ENCODE assay signal across 8 mouse cellular contexts in the genomic region with DNA sequence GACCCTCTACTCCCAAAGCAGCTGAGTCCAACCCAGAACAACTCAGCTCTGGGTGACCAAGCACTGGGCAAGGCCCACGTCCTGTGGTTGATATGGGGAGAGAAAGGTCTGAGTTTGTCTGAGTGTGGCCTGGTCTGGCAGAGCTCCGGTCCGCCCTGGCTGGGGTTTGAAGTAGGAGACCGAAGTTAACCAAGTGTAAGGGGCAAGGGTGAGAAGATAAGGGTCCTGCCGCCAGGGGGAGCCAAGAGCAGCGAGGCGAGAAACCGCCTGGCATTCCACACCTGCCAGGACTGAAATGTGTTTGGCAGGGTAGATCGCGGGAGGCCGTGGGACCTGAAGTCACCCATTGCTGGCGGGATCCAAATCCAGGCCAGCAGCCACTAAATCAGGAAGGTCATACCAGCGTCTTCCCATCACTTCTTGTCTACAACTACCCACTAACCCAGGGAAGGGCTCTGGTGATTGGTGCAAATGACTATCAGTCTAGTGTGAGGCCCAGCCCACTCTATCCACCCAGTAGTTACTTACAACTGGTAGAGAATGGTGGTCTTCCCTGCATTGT. TPM values are rescaled to one million over a fixed set of nuclear protein-coding genes. Genes with fewer than 3 reads are reported as not detected.
DNase-seq lines count a peak whose midpoint lies in the region; ATAC-seq lines count a peak whose summit lies in the region.

No protein-coding gene starts in this region.

- ATAC-seq in CD4-positive, CD25-positive, alpha-beta regulatory T cell, adult 4 months: peak; percentile 27
- ATAC-seq in kidney, embryonic 14.5 days (ENCODE audit: low FRiP score, low TSS enrichment): peak; percentile 57

- no peak overlapping the region for H3K27ac ChIP-seq in embryonic facial prominence, embryonic 10.5 days (replicated peaks)
- no peak overlapping the region for H3K27ac ChIP-seq in heart, embryonic 10.5 days
- H3K27ac ChIP-seq in kidney, embryonic 14.5 days (ENCODE audit: low read depth, low read length): no peak overlapping the region

- H3K9me3 ChIP-seq in embryonic facial prominence, embryonic 10.5 days: no peaks in the 10 kb centered on the region
- H3K9me3 ChIP-seq in heart, embryonic 10.5 days: no peaks in the 10 kb centered on the region
- H3K9me3 ChIP-seq in kidney, embryonic 14.5 days (ENCODE audit: control insufficient read depth, low read length): no peaks in the 10 kb centered on the region

- peaks cover 32% of the 10 kb centered on the region for H3K4me1 ChIP-seq in embryonic facial prominence, embryonic 10.5 days
- H3K4me1 ChIP-seq in heart, embryonic 10.5 days: peaks cover 29% of the 10 kb centered on the region
- H3K4me1 ChIP-seq in kidney, embryonic 14.5 days (ENCODE audit: control insufficient read depth, insufficient read depth, low read length): peaks cover 12% of the 10 kb centered on the region; the same call in 1 of the 2 replicates

- H3K4me3 ChIP-seq in embryonic facial prominence, embryonic 10.5 days: peak overlapping the region; percentile 61
- H3K4me3 ChIP-seq in heart, embryonic 10.5 days: peak overlapping the region; percentile 66
- peak overlapping the region; percentile 48 for H3K4me3 ChIP-seq in kidney, embryonic 14.5 days (ENCODE audit: low read length)

- H3K4me2 ChIP-seq in kidney, embryonic 14.5 days (replicated peaks; ENCODE audit: low read depth, low read length): peak overlapping the region; percentile 93

- H3K27me3 ChIP-seq in embryonic facial prominence, embryonic 10.5 days (replicated peaks; ENCODE audit: low read depth, poor library complexity, severe bottlenecking): peaks cover 66% of the 10 kb centered on the region
- H3K27me3 ChIP-seq in heart, embryonic 10.5 days (ENCODE audit: insufficient read depth, poor library complexity, severe bottlenecking): peaks cover 66% of the 10 kb centered on the region
- H3K27me3 ChIP-seq in kidney, embryonic 14.5 days (ENCODE audit: control insufficient read depth, insufficient read depth, low read length): no peaks in the 10 kb centered on the region; the same call in 1 of the 2 replicates

- WGBS in embryonic facial prominence, embryonic 10.5 days: 5% methylated on average over 13 of the region's 13 CpGs
- 2% methylated on average over 13 of the region's 13 CpGs for WGBS in heart, embryonic 10.5 days
- 4% methylated on average over 13 of the region's 13 CpGs for WGBS in kidney, embryonic 14.5 days

- no peak overlapping the region for H3K9ac ChIP-seq in kidney, embryonic 14.5 days (ENCODE audit: low read depth, low read length)

- peak; percentile 66 for DNase-seq in adrenal gland, adult 8-10 months
- peak; percentile 84 for DNase-seq in embryonic facial prominence, embryonic 10.5 days (ENCODE audit: low spot score)
- peak; percentile 87 for DNase-seq in heart, embryonic 10.5 days (ENCODE audit: low spot score)
- DNase-seq in lung, postnatal 25 days (ENCODE audit: low spot score): peak; percentile 87
- DNase-seq in retina, postnatal 1 day: peak; percentile 86
- peak; percentile 56 to 78 for DNase-seq in urinary bladder, postnatal 4 days (ENCODE audit: low spot score in 2 of 2)

- H3K36me3 ChIP-seq in embryonic facial prominence, embryonic 10.5 days (replicated peaks): no peaks in the 10 kb centered on the region
- no peaks in the 10 kb centered on the region for H3K36me3 ChIP-seq in heart, embryonic 10.5 days
- H3K36me3 ChIP-seq in kidney, embryonic 14.5 days (ENCODE audit: control insufficient read depth, insufficient read depth, low read length): no peaks in the 10 kb centered on the region

RNA-seq across cellular contexts. Expression of a gene that starts 1.4 kb away (rescaled TPM):
- polyA plus RNA-seq in CD4-positive, CD25-positive, alpha-beta regulatory T cell, adult 4 months (2017; shearing (Covaris generic)): 100 to 1,000 TPM in 1 of 2 experiments, 10 to 100 TPM in 1; 89.8 to 124 TPM
- 1 to 10 TPM in 3 of 4 experiments, under 1 TPM in 1; 0.44 to 1.8 (median 1.4) TPM for total RNA-seq in adrenal gland, adult 8-10 months (2022)
- 15.6 and 19.2 TPM in 2 replicates for polyA plus RNA-seq in embryonic facial prominence, embryonic 10.5 days (2016; fragmentation: Nextera tagmentation; extraction: Ambion mirVana)
- 9.8 and 15.7 TPM in 2 replicates for polyA plus RNA-seq in heart, embryonic 10.5 days (2016; fragmentation: Nextera tagmentation; extraction: Ambion mirVana)
- 9.3 and 16.2 TPM in 2 replicates for polyA plus RNA-seq in kidney, embryonic 14.5 days (2014; fragmentation: Nextera tagmentation; extraction: Ambion mirVana)

RNA-seq across cellular contexts. Expression of a gene that starts 8.4 kb away (rescaled TPM):
- 1 to 10 TPM; 1.8 to 3.7 TPM for polyA plus RNA-seq in CD4-positive, CD25-positive, alpha-beta regulatory T cell, adult 4 months (2017; shearing (Covaris generic))
- total RNA-seq in adrenal gland, adult 8-10 months (2022): 10 to 100 TPM; 13.5 to 36.2 (median 24.0) TPM
- polyA plus RNA-seq in embryonic facial prominence, embryonic 10.5 days (2016; fragmentation: Nextera tagmentation; extraction: Ambion mirVana): 0.07 and 0.13 TPM in 2 replicates
- not detected in 2 replicates for polyA plus RNA-seq in heart, embryonic 10.5 days (2016; fragmentation: Nextera tagmentation; extraction: Ambion mirVana)
- polyA plus RNA-seq in kidney, embryonic 14.5 days (2014; fragmentation: Nextera tagmentation; extraction: Ambion mirVana): 0.69 and 1.7 TPM in 2 replicates

RNA-seq across cellular contexts. Expression of a gene that starts 28.2 kb away (rescaled TPM):
- polyA plus RNA-seq in CD4-positive, CD25-positive, alpha-beta regulatory T cell, adult 4 months (2017; shearing (Covaris generic)): 1 to 10 TPM; 1.8 to 2.4 TPM
- total RNA-seq in adrenal gland, adult 8-10 months (2022): 10 to 100 TPM in 2 of 4 experiments, 1 to 10 TPM in 2; 7.8 to 18.8 (median 13.6) TPM
- polyA plus RNA-seq in embryonic facial prominence, embryonic 10.5 days (2016; fragmentation: Nextera tagmentation; extraction: Ambion mirVana): 5.3 and 5.7 TPM in 2 replicates
- 4.6 and 5.3 TPM in 2 replicates for polyA plus RNA-seq in heart, embryonic 10.5 days (2016; fragmentation: Nextera tagmentation; extraction: Ambion mirVana)
- polyA plus RNA-seq in kidney, embryonic 14.5 days (2014; fragmentation: Nextera tagmentation; extraction: Ambion mirVana): 11.7 and 12.3 TPM in 2 replicates

RNA-seq across cellular contexts. Expression of a gene that starts 31.9 kb away (rescaled TPM):
- 1,000 to 10,000 TPM; 3,157 to 3,173 TPM for polyA plus RNA-seq in CD4-positive, CD25-positive, alpha-beta regulatory T cell, adult 4 months (2017; shearing (Covaris generic))
- total RNA-seq in adrenal gland, adult 8-10 months (2022): 1,000 to 10,000 TPM in 2 of 4 experiments, 100 to 1,000 TPM in 2; 894 to 1,148 (median 997) TPM
- polyA plus RNA-seq in embryonic facial prominence, embryonic 10.5 days (2016; fragmentation: Nextera tagmentation; extraction: Ambion mirVana): 1,206 and 1,219 TPM in 2 replicates
- 867 and 1,011 TPM in 2 replicates for polyA plus RNA-seq in heart, embryonic 10.5 days (2016; fragmentation: Nextera tagmentation; extraction: Ambion mirVana)
- polyA plus RNA-seq in kidney, embryonic 14.5 days (2014; fragmentation: Nextera tagmentation; extraction: Ambion mirVana): 1,236 and 1,648 TPM in 2 replicates

RNA-seq across cellular contexts. Expression of a gene that starts 58.6 kb away (rescaled TPM):
- polyA plus RNA-seq in CD4-positive, CD25-positive, alpha-beta regulatory T cell, adult 4 months (2017; shearing (Covaris generic)): not detected
- total RNA-seq in adrenal gland, adult 8-10 months (2022): 10 to 100 TPM in 1 of 4 experiments, 1 to 10 TPM in 3; 3.8 to 10.9 (median 6.6) TPM
- polyA plus RNA-seq in embryonic facial prominence, embryonic 10.5 days (2016; fragmentation: Nextera tagmentation; extraction: Ambion mirVana): 0.25 and 0.47 TPM in 2 replicates
- polyA plus RNA-seq in heart, embryonic 10.5 days (2016; fragmentation: Nextera tagmentation; extraction: Ambion mirVana): 0.21 and 0.34 TPM in 2 replicates
- polyA plus RNA-seq in kidney, embryonic 14.5 days (2014; fragmentation: Nextera tagmentation; extraction: Ambion mirVana): 3.8 and 4.1 TPM in 2 replicates
